Mouse (Mus musculus): ENCODE results near the gene H2al1d. TPM values are rescaled to one million over a fixed set of nuclear protein-coding genes. Genes with fewer than 3 reads are reported as not detected.
A peak's percentile ranks its signal among the peaks of the same experiment; 100 is the strongest.
"Not testable (repeated sequence)": the region's sequence is repeated elsewhere in the genome, so short reads cannot be mapped to it uniquely, and the experiment has no call there.

Gene H2al1d
- not detected in 2 replicates for polyA plus RNA-seq (2014; fragmentation: Nextera tagmentation; extraction: Ambion mirVana)

- not testable (repeated sequence) for ATAC-seq (ENCODE audit: low FRiP score); H3K9me3 ChIP-seq (ENCODE audit: control insufficient read depth, low read length); H3K4me2 ChIP-seq (replicated peaks); H3K27ac ChIP-seq; DNase-seq (ENCODE audit: low spot score); H3K4me1 ChIP-seq (replicated peaks; ENCODE audit: control insufficient read depth, insufficient read depth, low read length); H3K36me3 ChIP-seq (replicated peaks; ENCODE audit: control insufficient read depth, insufficient read depth); H3K27me3 ChIP-seq (ENCODE audit: control insufficient read depth, insufficient read depth, low read length); H3K9ac ChIP-seq; H3K4me3 ChIP-seq (replicated peaks; ENCODE audit: low read length)
- WGBS = no CpG with 5 or more reads among the region's 6 CpGs
Observed at GRCm38 (mm10) chrX:11308524-11308923, at the start of gene H2al1d. Gene H2al1d (plus strand): TSS chrX:11308824.

- H3K9ac ChIP-seq = no peak overlapping the region
- H3K4me3 ChIP-seq (replicated peaks; ENCODE audit: low read length) = no peak overlapping the region
- no peaks in the 10 kb centered on the region for H3K36me3 ChIP-seq (replicated peaks; ENCODE audit: control insufficient read depth, insufficient read depth)
- H3K4me2 ChIP-seq (replicated peaks) = no peak overlapping the region
- no peak for ATAC-seq (ENCODE audit: low FRiP score)
- 80% methylated on average over 8 of the region's 8 CpGs for WGBS
- peaks cover 10% of the 10 kb centered on the region for H3K27me3 ChIP-seq (ENCODE audit: control insufficient read depth, insufficient read depth, low read length)
- no peak for DNase-seq (ENCODE audit: low spot score)
- no peaks in the 10 kb centered on the region for H3K4me1 ChIP-seq (replicated peaks; ENCODE audit: control insufficient read depth, insufficient read depth, low read length)
- no peaks in the 10 kb centered on the region for H3K9me3 ChIP-seq (ENCODE audit: control insufficient read depth, low read length)
- no peak overlapping the region for H3K27ac ChIP-seq
Observed at GRCm38 (mm10) chrX:11264918-11265317, 43.7 kb upstream of the H2al1d start.

GRCm38 (mm10) chrX:11267791-11268190 lies 40.8 kb upstream of the H2al1d start:
- ATAC-seq (ENCODE audit: low FRiP score) (no peak), DNase-seq (ENCODE audit: low spot score) (no peak)
- Histone ChIP-seq H3K27ac (no peak overlapping the region), H3K9me3 (ENCODE audit: control insufficient read depth, low read length) (no peaks in the 10 kb centered on the region), H3K4me1 (replicated peaks; ENCODE audit: control insufficient read depth, insufficient read depth, low read length) (no peaks in the 10 kb centered on the region), H3K4me3 (replicated peaks; ENCODE audit: low read length) (no peak overlapping the region), H3K4me2 (replicated peaks) (no peak overlapping the region), H3K9ac (no peak overlapping the region), H3K27me3 (ENCODE audit: control insufficient read depth, insufficient read depth, low read length) (peaks cover 10% of the 10 kb centered on the region; the same call in 1 of the 2 replicates), H3K36me3 (replicated peaks; ENCODE audit: control insufficient read depth, insufficient read depth) (no peaks in the 10 kb centered on the region)
- WGBS = 66% methylated on average over 7 of the region's 7 CpGs

GRCm38 (mm10) chrX:11269074-11269473 lies 39.5 kb upstream of the H2al1d start:
- no peak overlapping the region for H3K4me3 ChIP-seq (replicated peaks; ENCODE audit: low read length)
- H3K9ac ChIP-seq = no peak overlapping the region
- WGBS = 75% methylated on average over 3 of the region's 3 CpGs
- no peak overlapping the region for H3K27ac ChIP-seq
- peak; percentile 41 for DNase-seq (ENCODE audit: low spot score)
- no peaks in the 10 kb centered on the region for H3K36me3 ChIP-seq (replicated peaks; ENCODE audit: control insufficient read depth, insufficient read depth)
- no peaks in the 10 kb centered on the region for H3K9me3 ChIP-seq (ENCODE audit: control insufficient read depth, low read length)
- H3K27me3 ChIP-seq (ENCODE audit: control insufficient read depth, insufficient read depth, low read length) = peaks cover 10% of the 10 kb centered on the region; the same call in 1 of the 2 replicates
- ATAC-seq (ENCODE audit: low FRiP score) = peak; percentile 55; the same call in 1 of the 2 replicates
- H3K4me2 ChIP-seq (replicated peaks) = no peak overlapping the region
- H3K4me1 ChIP-seq (replicated peaks; ENCODE audit: control insufficient read depth, insufficient read depth, low read length) = no peaks in the 10 kb centered on the region

GRCm38 (mm10) chrX:11273190-11273589 lies 35.4 kb upstream of the H2al1d start:
- WGBS = 85% methylated on average over 3 of the region's 3 CpGs
- H3K4me2 ChIP-seq (replicated peaks) = no peak overlapping the region
- no peak overlapping the region for H3K9ac ChIP-seq
- no peaks in the 10 kb centered on the region for H3K4me1 ChIP-seq (replicated peaks; ENCODE audit: control insufficient read depth, insufficient read depth, low read length)
- H3K4me3 ChIP-seq (replicated peaks; ENCODE audit: low read length) = no peak overlapping the region
- DNase-seq (ENCODE audit: low spot score) = no peak
- H3K27me3 ChIP-seq (ENCODE audit: control insufficient read depth, insufficient read depth, low read length) = peaks cover 1% of the 10 kb centered on the region
- H3K36me3 ChIP-seq (replicated peaks; ENCODE audit: control insufficient read depth, insufficient read depth) = no peaks in the 10 kb centered on the region
- ATAC-seq (ENCODE audit: low FRiP score) = no peak
- no peak overlapping the region for H3K27ac ChIP-seq
- H3K9me3 ChIP-seq (ENCODE audit: control insufficient read depth, low read length) = no peaks in the 10 kb centered on the region

GRCm38 (mm10) chrX:11277083-11277482 lies 31.5 kb upstream of the H2al1d start:
- Histone ChIP-seq H3K4me1 (replicated peaks; ENCODE audit: control insufficient read depth, insufficient read depth, low read length) (no peaks in the 10 kb centered on the region), H3K9ac (no peak overlapping the region), H3K27ac (no peak overlapping the region), H3K9me3 (ENCODE audit: control insufficient read depth, low read length) (no peaks in the 10 kb centered on the region), H3K27me3 (ENCODE audit: control insufficient read depth, insufficient read depth, low read length) (no peaks in the 10 kb centered on the region; the same call in 1 of the 2 replicates), H3K36me3 (replicated peaks; ENCODE audit: control insufficient read depth, insufficient read depth) (no peaks in the 10 kb centered on the region), H3K4me2 (replicated peaks) (no peak overlapping the region), H3K4me3 (replicated peaks; ENCODE audit: low read length) (no peak overlapping the region)
- 79% methylated on average over 6 of the region's 6 CpGs for WGBS
- no peak for ATAC-seq (ENCODE audit: low FRiP score)
- no peak for DNase-seq (ENCODE audit: low spot score)

- H3K27me3 ChIP-seq (ENCODE audit: control insufficient read depth, insufficient read depth, low read length) = no peaks in the 10 kb centered on the region
- H3K4me2 ChIP-seq (replicated peaks) = no peak overlapping the region
- no peak overlapping the region for H3K9ac ChIP-seq
- H3K27ac ChIP-seq = no peak overlapping the region
- DNase-seq (ENCODE audit: low spot score) (no peak), ATAC-seq (ENCODE audit: low FRiP score) (no peak)
- WGBS = 69% methylated on average over 2 of the region's 2 CpGs
- H3K36me3 ChIP-seq (replicated peaks; ENCODE audit: control insufficient read depth, insufficient read depth) = no peaks in the 10 kb centered on the region
- H3K9me3 ChIP-seq (ENCODE audit: control insufficient read depth, low read length) = no peaks in the 10 kb centered on the region
- H3K4me3 ChIP-seq (replicated peaks; ENCODE audit: low read length) = no peak overlapping the region
- H3K4me1 ChIP-seq (replicated peaks; ENCODE audit: control insufficient read depth, insufficient read depth, low read length) = no peaks in the 10 kb centered on the region
Observed at GRCm38 (mm10) chrX:11280741-11281140, 27.9 kb upstream of the H2al1d start.

GRCm38 (mm10) chrX:11288306-11288882 lies 20.2 kb upstream of the H2al1d start:
- DNase-seq (ENCODE audit: low spot score) = no peak
- no peak for ATAC-seq (ENCODE audit: low FRiP score)
- no peak overlapping the region for H3K27ac ChIP-seq
- no peak overlapping the region for H3K9ac ChIP-seq
- no peaks in the 10 kb centered on the region for H3K36me3 ChIP-seq (replicated peaks; ENCODE audit: control insufficient read depth, insufficient read depth)
- no peaks in the 10 kb centered on the region for H3K9me3 ChIP-seq (ENCODE audit: control insufficient read depth, low read length)
- no peak overlapping the region for H3K4me3 ChIP-seq (replicated peaks; ENCODE audit: low read length)
- H3K4me1 ChIP-seq (replicated peaks; ENCODE audit: control insufficient read depth, insufficient read depth, low read length) = no peaks in the 10 kb centered on the region
- H3K27me3 ChIP-seq (ENCODE audit: control insufficient read depth, insufficient read depth, low read length) = no peaks in the 10 kb centered on the region
- WGBS = 80% methylated on average over 14 of the region's 14 CpGs
- H3K4me2 ChIP-seq (replicated peaks) = no peak overlapping the region

GRCm38 (mm10) chrX:11289244-11289643 lies 19.4 kb upstream of the H2al1d start:
- H3K4me1 ChIP-seq (replicated peaks; ENCODE audit: control insufficient read depth, insufficient read depth, low read length) = no peaks in the 10 kb centered on the region
- DNase-seq (ENCODE audit: low spot score) (no peak), ATAC-seq (ENCODE audit: low FRiP score) (no peak)
- 49% methylated on average over 4 of the region's 4 CpGs for WGBS
- no peak overlapping the region for H3K27ac ChIP-seq
- H3K4me3 ChIP-seq (replicated peaks; ENCODE audit: low read length) = no peak overlapping the region
- H3K9ac ChIP-seq = no peak overlapping the region
- no peak overlapping the region for H3K4me2 ChIP-seq (replicated peaks)
- H3K36me3 ChIP-seq (replicated peaks; ENCODE audit: control insufficient read depth, insufficient read depth) = no peaks in the 10 kb centered on the region
- no peaks in the 10 kb centered on the region for H3K9me3 ChIP-seq (ENCODE audit: control insufficient read depth, low read length)
- no peaks in the 10 kb centered on the region for H3K27me3 ChIP-seq (ENCODE audit: control insufficient read depth, insufficient read depth, low read length)

GRCm38 (mm10) chrX:11298957-11299356 lies 9.7 kb upstream of the H2al1d start, which contains the start of gene H2al1a:
Gene H2al1a (plus strand): TSS chrX:11299257.
- not testable (repeated sequence) for H3K36me3 ChIP-seq (replicated peaks; ENCODE audit: control insufficient read depth, insufficient read depth); H3K9ac ChIP-seq; H3K4me1 ChIP-seq (replicated peaks; ENCODE audit: control insufficient read depth, insufficient read depth, low read length); DNase-seq (ENCODE audit: low spot score); H3K4me3 ChIP-seq (replicated peaks; ENCODE audit: low read length); ATAC-seq (ENCODE audit: low FRiP score); H3K27me3 ChIP-seq (ENCODE audit: control insufficient read depth, insufficient read depth, low read length); H3K4me2 ChIP-seq (replicated peaks); H3K9me3 ChIP-seq (ENCODE audit: control insufficient read depth, low read length); H3K27ac ChIP-seq
- no CpG with 5 or more reads among the region's 3 CpGs for WGBS
